Comparison of ENCODE assay signal across 14 mouse cellular contexts in the genomic region with DNA sequence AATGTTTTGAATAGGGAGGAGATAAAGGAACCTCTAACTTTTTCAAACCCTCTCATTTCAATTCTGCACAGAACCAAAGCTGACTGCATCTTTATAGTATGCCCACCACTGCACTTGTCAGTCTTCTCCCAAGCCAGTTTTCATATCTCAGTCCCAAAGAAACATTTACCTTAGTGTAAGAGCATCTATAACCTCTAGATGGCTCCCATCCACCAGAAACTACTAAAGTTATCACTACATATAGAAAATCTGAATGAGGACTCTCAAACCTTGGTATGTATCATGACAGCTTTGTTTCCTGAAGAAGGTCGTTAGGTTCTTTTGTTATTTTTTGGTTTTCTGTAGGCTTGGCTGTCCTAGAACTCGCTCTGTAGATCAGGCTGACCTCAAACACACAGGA. TPM values are rescaled to one million over a fixed set of nuclear protein-coding genes. Genes with fewer than 3 reads are reported as not detected.
DNase-seq lines count a peak whose midpoint lies in the region; ATAC-seq and TF ChIP-seq lines count a peak whose summit lies in the region.
"Had no signal": no experiment of that assay in that cellular context is flagged by ENCODE, and none has a peak within 500 bp of the region (broad histone marks: within the 10 kb centered on the region; RNA-seq: fewer than 3 reads in every experiment).

No protein-coding gene starts in this region.

- H3K4me3 ChIP-seq in forebrain, embryonic 14.5 days (ENCODE audit: low read depth, low read length) = no peak overlapping the region
- no peak overlapping the region for H3K4me3 ChIP-seq in forebrain, embryonic 11.5 days (ENCODE audit: low read depth, low read length)
- H3K4me3 ChIP-seq in lung, postnatal 0 days (ENCODE audit: low read depth, low read length) = no peak overlapping the region
- no peak overlapping the region for H3K4me3 ChIP-seq in lung, adult 2 months (replicated peaks; ENCODE audit: extremely low read depth, low read depth, low read length)
- no peak overlapping the region for H3K4me3 ChIP-seq in embryonic facial prominence, embryonic 14.5 days (ENCODE audit: low read depth, low read length)
- H3K4me3 ChIP-seq: heart, embryonic 10.5 days; neural tube, embryonic 15.5 days had no signal

- H3K9me3 ChIP-seq in forebrain, embryonic 14.5 days (replicated peaks; ENCODE audit: control insufficient read depth, low read length) = no peaks in the 10 kb centered on the region
- no peaks in the 10 kb centered on the region for H3K9me3 ChIP-seq in forebrain, embryonic 11.5 days (ENCODE audit: control insufficient read depth, low read length)
- H3K9me3 ChIP-seq in lung, postnatal 0 days (ENCODE audit: low read length) = no peaks in the 10 kb centered on the region
- H3K9me3 ChIP-seq in embryonic facial prominence, embryonic 14.5 days (ENCODE audit: control insufficient read depth, low read length) = no peaks in the 10 kb centered on the region
- H3K9me3 ChIP-seq: heart, embryonic 10.5 days; neural tube, embryonic 15.5 days had no signal

- no peak overlapping the region for H3K4me2 ChIP-seq in forebrain, embryonic 14.5 days (ENCODE audit: low read length)
- no peak overlapping the region for H3K4me2 ChIP-seq in forebrain, embryonic 11.5 days (ENCODE audit: low read depth, low read length, severe bottlenecking)
- no peak overlapping the region for H3K4me2 ChIP-seq in lung, postnatal 0 days (replicated peaks; ENCODE audit: low read depth, low read length)
- H3K4me2 ChIP-seq in embryonic facial prominence, embryonic 14.5 days (ENCODE audit: low read depth, low read length) = no peak overlapping the region
- H3K4me2 ChIP-seq: neural tube, embryonic 15.5 days had no signal

- no peaks in the 10 kb centered on the region for H3K4me1 ChIP-seq in forebrain, embryonic 14.5 days (ENCODE audit: control insufficient read depth, insufficient read depth, low read length)
- no peaks in the 10 kb centered on the region for H3K4me1 ChIP-seq in forebrain, embryonic 11.5 days (replicated peaks; ENCODE audit: control insufficient read depth, insufficient read depth, low read length)
- no peaks in the 10 kb centered on the region for H3K4me1 ChIP-seq in lung, postnatal 0 days (ENCODE audit: insufficient read depth, low read depth, low read length)
- H3K4me1 ChIP-seq in lung, adult 2 months (ENCODE audit: control insufficient read depth, insufficient read depth, low read length) = peaks cover 5% of the 10 kb centered on the region
- no peaks in the 10 kb centered on the region for H3K4me1 ChIP-seq in embryonic facial prominence, embryonic 14.5 days (ENCODE audit: control insufficient read depth, insufficient read depth, low read length)
- H3K4me1 ChIP-seq: heart, embryonic 10.5 days had no signal

- no peak overlapping the region for H3K9ac ChIP-seq in forebrain, embryonic 14.5 days (ENCODE audit: low read length)
- H3K9ac ChIP-seq in forebrain, embryonic 11.5 days (ENCODE audit: low read length) = no peak overlapping the region
- H3K9ac ChIP-seq in lung, postnatal 0 days (replicated peaks; ENCODE audit: low read depth) = no peak overlapping the region
- H3K9ac ChIP-seq in embryonic facial prominence, embryonic 14.5 days (ENCODE audit: low read depth, low read length) = no peak overlapping the region
- H3K9ac ChIP-seq: neural tube, embryonic 15.5 days had no signal

- DNase-seq in forebrain, embryonic 14.5 days (ENCODE audit: low spot score) = peak; percentile 33
- DNase-seq in forebrain, embryonic 11.5 days (ENCODE audit: low spot score) = no peak
- peak; percentile 51 for DNase-seq in lung, postnatal 0 days (ENCODE audit: low spot score)
- DNase-seq in lung, adult 2 months = no peak
- DNase-seq in embryonic facial prominence, embryonic 14.5 days (ENCODE audit: low spot score) = peak; percentile 30
- peak; percentile 13 for DNase-seq in retina, postnatal 7 days (ENCODE audit: low read depth, low spot score)
- DNase-seq in urinary bladder, postnatal 25 days (ENCODE audit: low spot score) = no peak
- no peak for DNase-seq in kidney, adult 9 months
- DNase-seq: liver; spleen, adult 18-20 months; thymus, postnatal 25 days had no signal

- H3K27ac ChIP-seq in forebrain, embryonic 14.5 days (ENCODE audit: low read depth, low read length) = no peak overlapping the region
- no peak overlapping the region for H3K27ac ChIP-seq in forebrain, embryonic 11.5 days (ENCODE audit: low read depth, low read length)
- no peak overlapping the region for H3K27ac ChIP-seq in lung, postnatal 0 days (ENCODE audit: low read length)
- no peak overlapping the region for H3K27ac ChIP-seq in embryonic facial prominence, embryonic 14.5 days (replicated peaks; ENCODE audit: low read depth, low read length)
- H3K27ac ChIP-seq: heart, embryonic 10.5 days; neural tube, embryonic 15.5 days had no signal

- 0 out of 2 replicates have a peak, but pooled peaks have one; percentile 23 for ATAC-seq in forebrain, embryonic 14.5 days
- ATAC-seq in forebrain, embryonic 11.5 days (replicated peaks; ENCODE audit: low FRiP score) = no peak
- no peak for ATAC-seq in lung, postnatal 0 days
- no peak for ATAC-seq in embryonic facial prominence, embryonic 14.5 days (ENCODE audit: low read depth)
- ATAC-seq: forebrain, embryonic 16.5 days had no signal

- WGBS in forebrain, embryonic 14.5 days = 59% methylated on average over 2 of the region's 2 CpGs
- WGBS in forebrain, embryonic 11.5 days = 79% methylated on average over 2 of the region's 2 CpGs
- 67% methylated on average over 2 of the region's 2 CpGs for WGBS in lung, postnatal 0 days
- WGBS in lung, adult 2 months = 58% methylated on average over 2 of the region's 2 CpGs
- WGBS in embryonic facial prominence, embryonic 14.5 days = 66% methylated on average over 2 of the region's 2 CpGs

- H3K36me3 ChIP-seq in forebrain, embryonic 14.5 days (ENCODE audit: control insufficient read depth, insufficient read depth, low read length) = peaks cover 20% of the 10 kb centered on the region
- no peaks in the 10 kb centered on the region for H3K36me3 ChIP-seq in forebrain, embryonic 11.5 days (ENCODE audit: control insufficient read depth, insufficient read depth, low read length)
- peaks cover 3% of the 10 kb centered on the region; the same call in 1 of the 2 replicates for H3K36me3 ChIP-seq in lung, postnatal 0 days (ENCODE audit: insufficient read depth, low read length)
- H3K36me3 ChIP-seq in embryonic facial prominence, embryonic 14.5 days (ENCODE audit: control insufficient read depth, insufficient read depth, low read length) = peaks cover 14% of the 10 kb centered on the region; the same call in 1 of the 2 replicates

- no peaks in the 10 kb centered on the region for H3K27me3 ChIP-seq in forebrain, embryonic 14.5 days (replicated peaks; ENCODE audit: control insufficient read depth, insufficient read depth, low read length)
- no peaks in the 10 kb centered on the region for H3K27me3 ChIP-seq in forebrain, embryonic 11.5 days (ENCODE audit: control insufficient read depth, insufficient read depth, low read length)
- H3K27me3 ChIP-seq in lung, postnatal 0 days (replicated peaks; ENCODE audit: insufficient read depth, low read length) = no peaks in the 10 kb centered on the region
- no peaks in the 10 kb centered on the region for H3K27me3 ChIP-seq in embryonic facial prominence, embryonic 14.5 days (replicated peaks; ENCODE audit: control insufficient read depth, insufficient read depth, low read length)
- H3K27me3 ChIP-seq: neural tube, embryonic 15.5 days had no signal

- no peak for TF ChIP-seq POLR2A in lung, adult 2 months (IDR thresholded peaks at IDR 0.05; ENCODE audit: borderline replicate concordance, extremely low read depth, low read depth, low read length)

- TF ChIP-seq EP300 in lung, postnatal 0 days (IDR thresholded peaks at IDR 0.05) = no peak

- TF ChIP-seq CTCF in lung, postnatal 0 days (IDR thresholded peaks at IDR 0.05) = peak; percentile 55
- TF ChIP-seq CTCF in lung, adult 2 months (IDR thresholded peaks at IDR 0.05; ENCODE audit: insufficient read depth, low read length) = no peak

RNA-seq across cellular contexts. Expression of gene Tmem30a, which starts 14.0 kb away (rescaled TPM):
- 91.2 and 108 TPM in 2 replicates for polyA plus RNA-seq in forebrain, embryonic 14.5 days (2014; fragmentation: Nextera tagmentation; extraction: Ambion mirVana)
- 77.6 and 84.9 TPM in 2 replicates for polyA plus RNA-seq in forebrain, embryonic 11.5 days (2014; fragmentation: Nextera tagmentation; extraction: Ambion mirVana)
- polyA plus RNA-seq in lung, postnatal 0 days (2015; fragmentation: Nextera tagmentation; extraction: Ambion mirVana) = 129 and 140 TPM in 2 replicates
- polyA plus RNA-seq in lung, adult 2 months (2012; rRNA removed) = 62.8 and 82.3 TPM in 2 replicates
- 69.4 and 74.4 TPM in 2 replicates for polyA plus RNA-seq in embryonic facial prominence, embryonic 14.5 days (2014; fragmentation: Nextera tagmentation; extraction: Ambion mirVana)

RNA-seq across cellular contexts. Expression of gene Cox7a2, which starts 19.7 kb away (rescaled TPM):
- 791 and 901 TPM in 2 replicates for polyA plus RNA-seq in forebrain, embryonic 14.5 days (2014; fragmentation: Nextera tagmentation; extraction: Ambion mirVana)
- polyA plus RNA-seq in forebrain, embryonic 11.5 days (2014; fragmentation: Nextera tagmentation; extraction: Ambion mirVana) = 531 and 572 TPM in 2 replicates
- 593 and 634 TPM in 2 replicates for polyA plus RNA-seq in lung, postnatal 0 days (2015; fragmentation: Nextera tagmentation; extraction: Ambion mirVana)
- 76.1 and 102 TPM in 2 replicates for polyA plus RNA-seq in lung, adult 2 months (2012; rRNA removed)
- 644 and 755 TPM in 2 replicates for polyA plus RNA-seq in embryonic facial prominence, embryonic 14.5 days (2014; fragmentation: Nextera tagmentation; extraction: Ambion mirVana)

Comparison
In these comparisons a context has a peak if more than half of its experiments do, and no peak if none do; other contexts are left out.
1. DNase-seq: peak in forebrain, embryonic 14.5 days (single experiment), lung, postnatal 0 days (single experiment), embryonic facial prominence, embryonic 14.5 days (single experiment) and retina, postnatal 7 days (single experiment); none in forebrain, embryonic 11.5 days (single experiment), lung, adult 2 months (single experiment), urinary bladder, postnatal 25 days (single experiment) and kidney, adult 9 months (single experiment).